Mouse (Mus musculus) thymus, adult 2 months (tissue): ENCODE measurements around the gene Mboat7. TPM values are rescaled to one million over a fixed set of nuclear protein-coding genes. Genes with fewer than 3 reads are reported as not detected.
A peak's percentile ranks its signal among the peaks of the same experiment; 100 is the strongest.

Experiments
- DNase-seq: peaks from one replicate; pipeline ENCODE4 v3.0.0; 2021
- H3K27ac ChIP-seq: fragments of 200-500 bp; 2 replicates; pipeline ENCODE4 v1.5.1; 2012; ENCODE audit warnings: low read length, control low read depth; ENCODE audit not compliant: control insufficient read depth, insufficient read depth
- H3K27me3 ChIP-seq: fragments of 200-500 bp; 2 replicates; pipeline ENCODE4 v1.6.1; 2012; ENCODE audit warnings: mild to moderate bottlenecking, low read length, moderate library complexity, mixed read lengths; ENCODE audit not compliant: control insufficient read depth, insufficient read depth
- H3K36me3 ChIP-seq: fragments of 200-500 bp; 2 replicates; pipeline ENCODE4 v1.6.1; 2012; ENCODE audit warnings: mild to moderate bottlenecking, low read length, moderate library complexity; ENCODE audit not compliant: control insufficient read depth, insufficient read depth
- H3K4me1 ChIP-seq: fragments of 200-500 bp; replicated peaks from 2 replicates; pipeline ENCODE4 v1.6.1; 2012; ENCODE audit warnings: low read length; ENCODE audit not compliant: control insufficient read depth, insufficient read depth
- H3K4me3 ChIP-seq: fragments of 200-500 bp; 2 replicates; pipeline ENCODE4 v1.5.1; 2012; ENCODE audit warnings: mild to moderate bottlenecking, low read length, control low read depth, moderate library complexity; ENCODE audit not compliant: control insufficient read depth, insufficient read depth
- CTCF ChIP-seq: fragments of 200-500 bp; IDR thresholded peaks from 2 replicates; pipeline ENCODE4 v1.5.1; 2012; ENCODE audit warnings: mild to moderate bottlenecking, control low read depth, low read length, moderate library complexity, borderline replicate concordance; ENCODE audit not compliant: control insufficient read depth, poor library complexity, insufficient read depth; ENCODE audit errors: extremely low read depth
- POLR2A ChIP-seq: fragments of 200-500 bp; IDR thresholded peaks from 2 replicates; pipeline ENCODE4 v1.6.1; 2012; ENCODE audit warnings: mild to moderate bottlenecking, low read length, control low read depth, moderate library complexity; ENCODE audit not compliant: control insufficient read depth, poor library complexity, insufficient read depth; ENCODE audit errors: extremely low read depth
- WGBS: fragments of 180-500 bp; shearing (Covaris S2); methylation state at CpG from one replicate; pipeline ENCODE4 v1.1.7; 2018; 5-methylcytosine and 5-hydroxymethylcytosine counted together
- polyA plus RNA-seq: library from polyadenylated mRNA; depleted of rRNA; stranded (reverse); fragments of >200 nt; gene quantifications from 2 replicates; pipeline ENCODE4 v1.2.3, GENCODE M21; 2012

The Mboat7 gene
- polyA plus RNA-seq, 1 experiment = 75.5 TPM

DNA sequence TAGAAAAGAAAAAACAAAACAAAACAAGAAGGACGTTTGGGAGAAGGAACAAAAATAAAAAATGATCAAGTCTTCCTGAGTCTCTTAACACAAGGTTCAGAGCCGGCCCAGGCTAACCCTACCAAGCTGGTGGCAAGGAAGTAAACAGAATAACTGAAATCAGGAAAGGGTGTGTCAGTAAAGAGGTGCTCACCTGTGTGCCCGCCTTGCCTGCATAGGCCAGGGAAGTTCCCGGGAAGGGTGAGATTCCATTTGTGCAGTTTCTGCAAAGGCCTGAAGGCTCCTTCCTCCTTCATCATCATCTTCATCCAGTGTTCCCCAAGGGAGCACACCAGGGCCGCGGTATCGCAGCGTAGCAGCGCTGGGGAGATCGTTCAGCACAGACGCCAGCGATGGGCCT is 17.0 kb downstream of the Mboat7 start:
- WGBS = 93% methylated on average over 12 of the region's 12 CpGs
- peaks cover 4% of the 10 kb centered on the region; the same call in 1 of the 2 replicates for H3K4me1 ChIP-seq
- no peaks in the 10 kb centered on the region for H3K36me3 ChIP-seq
- no peak overlapping the region for H3K27ac ChIP-seq
- no peak overlapping the region for H3K4me3 ChIP-seq
- no peak for TF ChIP-seq CTCF
- TF ChIP-seq POLR2A = no peak
- DNase-seq = no peak
- H3K27me3 ChIP-seq = no peaks in the 10 kb centered on the region

- Histone ChIP-seq H3K4me3 (no peak overlapping the region), H3K36me3 (no peaks in the 10 kb centered on the region), H3K27ac (no peak overlapping the region), H3K4me1 (peaks cover 4% of the 10 kb centered on the region; the same call in 1 of the 2 replicates), H3K27me3 (no peaks in the 10 kb centered on the region)
- no peak for DNase-seq
- TF ChIP-seq POLR2A (no peak), CTCF (no peak)
- 69% methylated on average over 3 of the region's 3 CpGs for WGBS
Measured at GRCm38 (mm10) chr7:3675228-3675548, 18.1 kb downstream of the Mboat7 start.

DNA sequence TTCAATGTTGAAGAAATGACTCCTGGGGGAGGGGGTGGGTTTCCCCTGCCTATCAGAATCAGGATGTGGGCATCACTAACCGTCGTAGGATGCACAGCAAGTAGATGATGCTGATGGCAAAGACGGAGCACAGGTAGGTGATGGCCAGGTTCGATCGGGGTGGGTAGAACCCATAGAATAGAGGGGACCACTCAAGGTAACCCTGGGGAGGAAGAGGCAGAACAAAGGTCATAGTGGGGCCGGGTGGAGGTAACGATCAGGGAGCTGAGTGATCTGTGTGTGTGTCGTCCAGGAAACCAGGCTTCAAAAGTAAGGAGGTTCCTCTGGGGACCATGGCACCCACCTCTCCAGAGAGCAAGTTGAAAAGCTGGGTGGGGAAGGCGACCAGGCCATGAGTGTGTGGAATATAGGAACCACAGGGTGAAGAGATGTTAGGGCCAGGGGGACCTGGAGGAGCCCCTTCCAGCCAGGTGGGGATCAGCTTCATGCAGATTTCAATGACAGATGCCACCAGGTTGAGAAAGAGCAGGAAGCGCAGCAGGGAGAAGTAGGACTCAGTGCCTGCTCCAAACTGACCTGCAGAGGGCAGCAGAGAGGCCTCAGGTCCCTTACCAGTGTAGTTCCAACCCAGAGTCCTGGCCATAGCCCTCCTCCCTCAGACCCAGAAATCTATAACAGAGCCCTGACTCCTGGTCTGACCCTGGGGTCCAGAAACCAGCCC is 18.7 kb downstream of the Mboat7 start:
- Histone ChIP-seq H3K27me3 (no peaks in the 10 kb centered on the region), H3K4me3 (no peak overlapping the region), H3K36me3 (no peaks in the 10 kb centered on the region), H3K4me1 (peaks cover 4% of the 10 kb centered on the region; the same call in 1 of the 2 replicates), H3K27ac (no peak overlapping the region)
- 71% methylated on average over 10 of the region's 10 CpGs for WGBS
- no peak for TF ChIP-seq POLR2A
- peak; percentile 71; the same call in 1 of the 2 replicates for TF ChIP-seq CTCF
- DNase-seq = peak; percentile 81

DNA sequence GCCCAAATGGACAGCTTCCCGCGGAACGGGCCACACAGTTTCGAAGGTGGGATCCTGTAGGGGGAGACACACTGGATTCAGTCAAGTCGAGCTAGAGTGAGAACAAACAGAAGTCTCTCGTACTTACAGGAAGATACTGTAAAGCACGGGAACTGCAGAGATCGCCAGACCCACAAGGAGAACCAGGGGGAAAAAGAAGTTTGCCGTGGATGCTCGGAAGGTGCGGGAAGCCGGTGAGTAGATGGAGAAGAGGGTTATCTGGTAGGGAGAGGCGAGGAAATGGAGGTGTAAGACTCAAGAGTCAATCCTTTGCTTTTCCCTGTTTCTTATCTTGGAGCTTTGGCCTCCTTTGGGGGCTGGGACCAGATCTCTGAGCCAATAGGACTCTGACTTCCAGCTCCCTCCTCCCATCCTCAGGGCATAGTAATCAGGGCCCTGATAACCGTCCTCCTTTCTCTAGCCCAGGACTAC is 26.4 kb downstream of the Mboat7 start:
- TF ChIP-seq POLR2A = no peak
- TF ChIP-seq CTCF = no peak
- H3K27me3 ChIP-seq = no peaks in the 10 kb centered on the region
- no peak for DNase-seq
- H3K4me3 ChIP-seq = no peak overlapping the region
- H3K36me3 ChIP-seq = peaks cover 9% of the 10 kb centered on the region
- H3K4me1 ChIP-seq = peaks cover 21% of the 10 kb centered on the region
- 59% methylated on average over 14 of the region's 14 CpGs for WGBS
- peak overlapping the region; percentile 33; the same call in 1 of the 2 replicates for H3K27ac ChIP-seq

DNA sequence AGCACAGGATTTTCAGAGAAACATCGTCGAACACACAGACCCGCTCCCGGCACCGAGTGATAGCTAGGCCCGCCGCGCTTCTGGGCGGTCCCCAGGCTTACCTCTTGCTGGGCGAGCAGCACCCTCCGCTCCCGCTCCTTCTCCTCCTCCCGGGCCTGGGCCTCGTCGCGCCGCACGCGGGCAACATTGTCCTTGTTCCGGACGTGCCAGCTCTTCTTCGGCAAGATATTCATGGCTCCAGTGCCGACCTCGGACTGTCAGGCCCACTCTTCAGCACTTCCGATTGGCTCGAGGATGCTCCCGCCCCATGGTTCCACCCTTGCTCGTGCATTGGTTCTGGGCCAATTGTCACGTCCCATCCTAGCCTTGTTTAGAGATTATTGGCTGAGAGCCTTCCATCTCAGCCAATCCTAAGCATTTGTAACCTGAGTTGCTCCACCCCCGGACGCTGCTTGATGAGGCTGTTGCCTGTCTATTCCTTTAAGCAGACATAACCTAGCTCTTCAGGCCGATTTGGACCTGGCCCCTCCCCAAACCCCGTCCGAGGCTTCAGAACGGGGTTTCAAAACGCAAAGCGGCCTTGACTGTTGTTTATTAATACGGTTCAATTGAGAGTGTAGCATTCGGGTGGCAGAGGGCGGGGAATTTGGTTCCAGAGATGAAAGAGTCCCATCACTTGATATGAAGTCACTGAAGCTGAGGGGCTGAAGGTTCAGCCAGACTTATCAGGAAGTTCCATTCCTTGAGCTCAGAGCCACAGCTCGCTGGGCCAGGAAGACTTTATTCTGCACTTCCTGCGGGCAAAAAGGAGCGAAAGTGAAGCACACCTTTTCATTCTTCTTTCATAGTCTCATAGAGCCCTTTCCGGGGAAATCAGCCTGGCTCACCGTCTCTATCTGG is 27.9 kb downstream of the Mboat7 start, which contains the start of gene Leng1:
TSS of gene Leng1 (minus strand) at position 626 of the 900 bp plus-strand sequence.
- Histone ChIP-seq H3K4me1 (peaks cover 21% of the 10 kb centered on the region), H3K4me3 (peak within 1 kb of the TSS; percentile 90), H3K36me3 (peaks cover 22% of the 10 kb centered on the region), H3K27me3 (no peaks in the 10 kb centered on the region), H3K27ac (peak within 1 kb of the TSS; percentile 84)
- peak; percentile 70 for TF ChIP-seq POLR2A
- TF ChIP-seq CTCF = peak; percentile 33; the same call in 1 of the 2 replicates
- 2% methylated on average over 45 of the region's 45 CpGs for WGBS
- DNase-seq = peak; percentile 92

DNA sequence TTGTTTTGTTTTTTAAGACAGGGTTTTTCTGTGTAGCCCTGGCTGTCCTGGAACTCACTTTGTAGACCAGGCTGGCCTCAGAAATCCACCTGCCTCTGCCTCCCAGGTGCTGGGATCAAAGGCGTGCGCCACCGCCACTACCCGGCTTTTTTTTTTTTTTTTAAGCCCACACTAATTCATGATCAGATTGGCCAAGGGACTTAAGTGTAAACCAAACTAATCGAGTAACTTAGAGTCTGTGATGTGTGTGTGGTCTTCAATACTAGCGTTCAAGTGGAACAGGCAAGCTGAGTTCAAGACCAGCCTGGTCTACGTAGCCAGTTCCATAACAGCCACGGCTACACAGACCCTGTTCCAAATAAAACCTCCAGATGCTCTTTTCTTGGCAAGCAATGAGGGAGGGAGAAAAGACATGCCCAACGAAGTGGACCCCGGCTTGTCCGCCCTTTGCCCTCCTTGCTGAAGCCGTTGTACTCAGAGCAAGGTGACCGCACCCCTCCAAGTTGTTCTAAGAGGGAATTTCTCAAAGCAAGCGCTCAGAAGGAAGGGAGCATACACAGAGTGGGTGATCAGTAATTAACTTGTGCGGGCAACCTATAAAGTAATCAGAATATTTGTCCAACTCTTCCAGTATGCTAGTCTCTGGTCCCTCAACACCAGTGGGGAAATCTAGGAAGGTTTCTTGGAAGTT is 28.7 kb downstream of the Mboat7 start:
- Histone ChIP-seq H3K36me3 (peaks cover 30% of the 10 kb centered on the region), H3K27me3 (no peaks in the 10 kb centered on the region), H3K27ac (peak overlapping the region; percentile 22; the same call in 1 of the 2 replicates), H3K4me1 (peaks cover 21% of the 10 kb centered on the region), H3K4me3 (peak overlapping the region; percentile 90)
- WGBS = 23% methylated on average over 15 of the region's 15 CpGs
- TF ChIP-seq POLR2A (no peak), CTCF (no peak)
- DNase-seq = no peak
